Mouse (Mus musculus): ENCODE measurements around the gene Was.
"Not testable (repeated sequence)": the region's sequence is repeated elsewhere in the genome, so short reads cannot be mapped to it uniquely, and the experiment has no call there.

DNA sequence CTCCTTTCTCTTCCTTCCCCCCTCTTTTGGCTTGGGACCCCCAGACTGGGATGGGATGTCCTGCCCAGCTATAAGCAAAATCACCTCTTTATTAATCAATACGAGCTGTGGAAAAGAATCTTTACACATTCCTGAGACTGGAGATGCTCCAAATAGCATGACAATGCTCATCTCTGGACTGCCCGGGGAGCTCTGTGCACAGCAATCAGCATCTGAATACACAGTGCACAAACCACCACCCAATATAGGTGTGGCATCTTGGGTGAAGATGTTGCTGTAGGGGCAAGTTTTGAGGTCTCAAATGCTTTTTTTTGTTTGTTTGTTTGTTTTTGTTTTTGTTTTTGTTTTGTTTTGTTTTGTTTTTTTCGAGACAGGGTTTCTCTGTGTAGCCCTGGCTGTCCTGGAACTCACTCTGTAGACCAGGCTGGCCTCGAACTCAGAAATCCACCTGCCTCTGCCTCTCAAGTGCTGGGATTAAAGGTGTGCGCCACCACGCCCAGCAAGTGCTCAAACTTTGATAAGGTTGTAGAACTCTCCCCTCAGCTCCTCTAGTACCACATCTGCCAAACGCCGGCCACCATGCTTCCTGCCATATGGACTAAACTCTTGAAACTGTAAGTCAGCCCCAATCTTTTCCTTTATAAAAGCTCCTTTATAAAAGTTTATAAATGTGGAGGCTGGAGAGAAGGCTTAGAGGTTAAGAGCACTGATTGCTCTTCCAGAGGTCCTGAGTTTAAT lies 39.1 kb downstream of the Was start:
- TF ChIP-seq CEBPB (IDR thresholded peaks at IDR 0.05; ENCODE audit: insufficient read depth, poor library complexity, severe bottlenecking); MYOG (IDR thresholded peaks at IDR 0.05; ENCODE audit: control insufficient read depth in 1 of 3, insufficient read depth in 1 of 3, insufficient read length in 2 of 3, low read depth in 2 of 3); USF1 (IDR thresholded peaks at IDR 0.05; ENCODE audit: low read depth); POLR2A (IDR thresholded peaks at IDR 0.05; ENCODE audit: insufficient read length, low read depth): not testable (repeated sequence)

Measured in myocyte (in vitro differentiated cells).